Mouse (Mus musculus) layer of hippocampus, adult 18-20 months (tissue): ENCODE results near the gene Birc2. TPM values are rescaled to one million over a fixed set of nuclear protein-coding genes. Genes with fewer than 3 reads are reported as not detected.

Experiments
- microRNA-seq, 2 experiments: library from miRNA; unstranded; fragments of <30 nt; microRNA quantifications; one replicate each; pipeline ENCODE4 v1.2.0; 2021
- total RNA-seq, 2 experiments: library from RNA; stranded (reverse); gene quantifications; 2 replicates each; pipeline ENCODE4 v1.2.3; 2021

Gene Birc2
- total RNA-seq, 2 experiments from 2014 or later = 33.9 to 38.2 TPM

Small RNA genes lying within 50 kb of the gene (microRNA-seq; reads per million reads assigned to microRNA genes)
- gene Mir5618 = 0 to 0.59 reads per million in 2 experiments

Other genes starting within 250 kb of the Birc2 start
- not detected for gene Mmp20, start 208.8 kb downstream of the Birc2 start, total RNA-seq
- gene Mmp7, start 145.0 kb downstream of the Birc2 start, total RNA-seq = not detected
- 10 to 100 TPM; 12.2 to 12.4 TPM for gene Tmem123, start 73.0 kb downstream of the Birc2 start, total RNA-seq
- 1 to 10 TPM; 1.4 to 1.6 TPM for gene Birc3, start 36.1 kb upstream of the Birc2 start, total RNA-seq
- gene Yap1, start 167.5 kb upstream of the Birc2 start, total RNA-seq = 10 to 100 TPM; 16.9 to 20.7 TPM
- 10 to 100 TPM in 1 of 2 experiments, 1 to 10 TPM in 1; 9.8 to 11.6 TPM for gene Cfap300, start 205.8 kb upstream of the Birc2 start, total RNA-seq